Mouse (Mus musculus): ENCODE results near the gene Rrn3. TPM values are rescaled to one million over a fixed set of nuclear protein-coding genes. Genes with fewer than 3 reads are reported as not detected.
"Not testable (repeated sequence)": the region's sequence is repeated elsewhere in the genome, so short reads cannot be mapped to it uniquely, and the experiment has no call there.

Rrn3 gene
- polyA plus RNA-seq, 1 experiment from 2014 or later, result 127 TPM

GRCm38 (mm10) chr16:13753986-13754385 lies 26.5 kb upstream of the Rrn3 start:
- Histone ChIP-seq H3K4me3 (peak overlapping the region; percentile 68), H3K4me2 (peak overlapping the region; percentile 91), H3K4me1 (replicated peaks) (peaks cover 9% of the 10 kb centered on the region; the same call in 1 of the 2 replicates), H3K9me3 (no peaks in the 10 kb centered on the region), H3K27me3 (no peaks in the 10 kb centered on the region), H3K9ac (no peak overlapping the region), H3K27ac (replicated peaks) (no peak overlapping the region), H3K36me3 (no peaks in the 10 kb centered on the region)
- peak; percentile 28 for ATAC-seq (ENCODE audit: low read depth)
- WGBS, result 76% methylated on average over 8 of the region's 8 CpGs

GRCm38 (mm10) chr16:13754400-13755190 lies 25.9 kb upstream of the Rrn3 start:
- Histone ChIP-seq H3K4me1 (replicated peaks) (peaks cover 11% of the 10 kb centered on the region; the same call in 1 of the 2 replicates), H3K4me2 (peak overlapping the region; percentile 91), H3K9ac (peak overlapping the region; percentile 78), H3K27me3 (no peaks in the 10 kb centered on the region), H3K9me3 (no peaks in the 10 kb centered on the region), H3K4me3 (peak overlapping the region; percentile 68), H3K27ac (replicated peaks) (0 out of 2 replicates have a peak overlapping the region, but pooled peaks have one; percentile 49), H3K36me3 (no peaks in the 10 kb centered on the region)
- peak; percentile 98 for ATAC-seq (ENCODE audit: low read depth)
- 1% methylated on average over 65 of the region's 65 CpGs for WGBS

GRCm38 (mm10) chr16:13757823-13758222 lies 22.7 kb upstream of the Rrn3 start:
- H3K27ac ChIP-seq (replicated peaks), result no peak overlapping the region
- H3K27me3 ChIP-seq, result no peaks in the 10 kb centered on the region
- no peak overlapping the region for H3K4me2 ChIP-seq
- no peak for ATAC-seq (ENCODE audit: low read depth)
- H3K4me1 ChIP-seq (replicated peaks), result peaks cover 11% of the 10 kb centered on the region; the same call in 1 of the 2 replicates
- no peak overlapping the region for H3K4me3 ChIP-seq
- H3K9me3 ChIP-seq, result no peaks in the 10 kb centered on the region
- H3K36me3 ChIP-seq, result no peaks in the 10 kb centered on the region
- 96% methylated on average over 2 of the region's 2 CpGs for WGBS
- no peak overlapping the region for H3K9ac ChIP-seq

- not testable (repeated sequence) for ATAC-seq (ENCODE audit: low read depth); H3K4me1 ChIP-seq (replicated peaks); H3K4me3 ChIP-seq; H3K27me3 ChIP-seq; H3K27ac ChIP-seq (replicated peaks); H3K9me3 ChIP-seq; H3K9ac ChIP-seq; H3K36me3 ChIP-seq; H3K4me2 ChIP-seq
- 94% methylated on average over 1 of the region's 1 CpGs for WGBS
These were observed 17.7 kb upstream of the Rrn3 start for GRCm38 (mm10) chr16:13762807-13763206.

- no peak overlapping the region for H3K9ac ChIP-seq
- no peak for ATAC-seq (ENCODE audit: low read depth)
These were observed 16.0 kb upstream of the Rrn3 start for GRCm38 (mm10) chr16:13764519-13764918.

GRCm38 (mm10) chr16:13766367-13766766 lies 14.1 kb upstream of the Rrn3 start:
- H3K9ac ChIP-seq, result no peak overlapping the region
- H3K27ac ChIP-seq (replicated peaks), result no peak overlapping the region
- no peaks in the 10 kb centered on the region for H3K4me1 ChIP-seq (replicated peaks)
- no peak for ATAC-seq (ENCODE audit: low read depth)
- H3K4me2 ChIP-seq, result no peak overlapping the region
- H3K27me3 ChIP-seq, result no peaks in the 10 kb centered on the region
- no peaks in the 10 kb centered on the region for H3K36me3 ChIP-seq
- H3K4me3 ChIP-seq, result no peak overlapping the region
- H3K9me3 ChIP-seq, result no peaks in the 10 kb centered on the region

More at GRCm38 (mm10) chr16:13764519-13764918, 16.0 kb upstream of the Rrn3 start:
- no peaks in the 10 kb centered on the region for H3K4me1 ChIP-seq (replicated peaks)
- no peak overlapping the region for H3K4me2 ChIP-seq
- no peaks in the 10 kb centered on the region for H3K36me3 ChIP-seq
- no peaks in the 10 kb centered on the region for H3K9me3 ChIP-seq
- H3K4me3 ChIP-seq, result no peak overlapping the region
- 86% methylated on average over 3 of the region's 3 CpGs for WGBS
- H3K27me3 ChIP-seq, result no peaks in the 10 kb centered on the region
- no peak overlapping the region for H3K27ac ChIP-seq (replicated peaks)

- not testable (repeated sequence) for H3K4me3 ChIP-seq; H3K36me3 ChIP-seq; H3K27ac ChIP-seq (replicated peaks); H3K9me3 ChIP-seq; H3K9ac ChIP-seq; H3K4me2 ChIP-seq; H3K27me3 ChIP-seq; ATAC-seq (ENCODE audit: low read depth); H3K4me1 ChIP-seq (replicated peaks)
- WGBS, result 66% methylated on average over 4 of the region's 4 CpGs
These were observed 8.9 kb upstream of the Rrn3 start for GRCm38 (mm10) chr16:13771603-13772002.

- not testable (repeated sequence) for H3K4me3 ChIP-seq, H3K36me3 ChIP-seq
- 80% methylated on average over 5 of the region's 5 CpGs for WGBS
These were observed 8.5 kb upstream of the Rrn3 start for GRCm38 (mm10) chr16:13772051-13772450.

GRCm38 (mm10) chr16:13774011-13774410 lies 6.5 kb upstream of the Rrn3 start:
- H3K27me3 ChIP-seq; H3K4me2 ChIP-seq; ATAC-seq (ENCODE audit: low read depth); H3K4me1 ChIP-seq (replicated peaks); H3K9me3 ChIP-seq; H3K4me3 ChIP-seq; H3K9ac ChIP-seq; H3K36me3 ChIP-seq; H3K27ac ChIP-seq (replicated peaks): not testable (repeated sequence)
- WGBS, result 69% methylated on average over 2 of the region's 2 CpGs

More at GRCm38 (mm10) chr16:13772051-13772450, 8.5 kb upstream of the Rrn3 start:
- H3K4me1 ChIP-seq (replicated peaks); H3K9ac ChIP-seq; ATAC-seq (ENCODE audit: low read depth); H3K27me3 ChIP-seq; H3K4me2 ChIP-seq; H3K27ac ChIP-seq (replicated peaks); H3K9me3 ChIP-seq: not testable (repeated sequence)

- not testable (repeated sequence) for H3K27me3 ChIP-seq; H3K4me3 ChIP-seq; H3K4me2 ChIP-seq; H3K4me1 ChIP-seq (replicated peaks); H3K36me3 ChIP-seq; ATAC-seq (ENCODE audit: low read depth); H3K9ac ChIP-seq; H3K27ac ChIP-seq (replicated peaks); H3K9me3 ChIP-seq
- WGBS, result 86% methylated on average over 3 of the region's 3 CpGs
These were observed 5.9 kb upstream of the Rrn3 start for GRCm38 (mm10) chr16:13774651-13775050.

GRCm38 (mm10) chr16:13781216-13781615 lies 708 bp downstream of the Rrn3 start:
- peak overlapping the region; percentile 89 for H3K4me3 ChIP-seq
- no peaks in the 10 kb centered on the region for H3K9me3 ChIP-seq
- H3K27me3 ChIP-seq, result no peaks in the 10 kb centered on the region
- WGBS, result 37% methylated on average over 8 of the region's 8 CpGs
- H3K4me2 ChIP-seq, result peak overlapping the region; percentile 85
- H3K27ac ChIP-seq (replicated peaks), result no peak overlapping the region
- H3K9ac ChIP-seq, result peak overlapping the region; percentile 94
- peaks cover 24% of the 10 kb centered on the region for H3K36me3 ChIP-seq
- 0 out of 2 replicates have a peak, but pooled peaks have one; percentile 47 for ATAC-seq (ENCODE audit: low read depth)
- peaks cover 26% of the 10 kb centered on the region for H3K4me1 ChIP-seq (replicated peaks)

GRCm38 (mm10) chr16:13785932-13786331 lies 5.4 kb downstream of the Rrn3 start:
- Histone ChIP-seq H3K36me3 (peaks cover 69% of the 10 kb centered on the region), H3K9ac (no peak overlapping the region), H3K27me3 (no peaks in the 10 kb centered on the region), H3K4me3 (no peak overlapping the region), H3K4me1 (replicated peaks) (peaks cover 18% of the 10 kb centered on the region), H3K9me3 (no peaks in the 10 kb centered on the region), H3K4me2 (no peak overlapping the region), H3K27ac (replicated peaks) (no peak overlapping the region)
- WGBS, result 81% methylated on average over 3 of the region's 3 CpGs
- ATAC-seq (ENCODE audit: low read depth), result no peak

GRCm38 (mm10) chr16:13793441-13793840 lies 12.9 kb downstream of the Rrn3 start:
- not testable (repeated sequence) for H3K4me3 ChIP-seq; H3K27ac ChIP-seq (replicated peaks); H3K9me3 ChIP-seq; H3K27me3 ChIP-seq; H3K9ac ChIP-seq; ATAC-seq (ENCODE audit: low read depth); H3K4me2 ChIP-seq; H3K4me1 ChIP-seq (replicated peaks)
- peaks cover 95% of the 10 kb centered on the region for H3K36me3 ChIP-seq
- 85% methylated on average over 2 of the region's 2 CpGs for WGBS
